8 mouse cellular contexts compared by ENCODE assay signal in the genomic region with DNA sequence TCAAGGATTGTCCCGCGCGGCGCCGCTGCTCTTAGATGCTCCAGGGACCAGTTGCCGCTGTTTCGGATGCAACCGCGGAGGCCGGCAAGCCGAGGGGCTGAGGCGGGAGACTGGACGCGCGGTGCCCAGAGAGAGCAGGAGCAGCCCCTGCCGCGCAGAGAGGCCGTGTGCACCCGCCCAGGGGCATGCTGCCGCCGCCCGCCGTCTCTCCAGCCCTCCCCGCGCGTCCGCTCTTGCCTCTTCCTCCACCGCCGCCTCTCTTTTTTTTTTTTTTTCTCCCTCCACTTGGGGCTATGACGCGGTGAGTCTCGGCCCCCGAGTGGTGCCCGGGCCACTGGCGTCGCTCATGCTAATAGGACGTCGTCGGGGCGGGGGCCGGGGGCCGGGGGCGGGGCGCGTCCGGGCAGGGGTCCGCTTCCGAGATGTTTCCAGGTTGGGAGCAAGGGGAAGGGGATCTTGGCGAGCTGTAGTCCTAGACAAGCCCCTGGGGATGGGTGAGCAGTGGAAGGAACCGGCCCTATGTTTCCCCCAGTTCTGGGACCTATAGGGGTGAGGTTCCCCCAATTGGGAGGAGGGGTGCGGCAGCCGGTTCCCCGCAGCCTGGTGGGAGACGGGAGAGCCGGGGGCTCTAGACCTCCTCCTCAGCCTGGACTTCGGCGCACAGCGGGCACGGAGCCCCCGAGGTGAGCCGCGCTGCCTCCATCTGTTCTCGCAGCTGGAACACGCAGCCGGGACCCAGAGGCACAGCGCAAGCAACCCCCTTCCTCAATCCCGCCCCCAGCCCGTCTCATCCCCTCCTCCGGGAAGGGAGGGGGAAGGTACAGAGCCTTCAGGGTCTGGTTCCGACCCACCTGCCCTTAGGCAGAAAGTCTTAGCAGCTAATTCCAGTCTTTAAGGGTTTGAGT. TPM values are rescaled to one million over a fixed set of nuclear protein-coding genes. Genes with fewer than 3 reads are reported as not detected.
A peak's percentile ranks its signal among the peaks of the same experiment; 100 is the strongest.
DNase-seq lines count a peak whose midpoint lies in the region; ATAC-seq lines count a peak whose summit lies in the region.

Slc18a3 (minus strand) TSS at position 250 of the 905 bp plus-strand sequence.

- intact Hi-C loops in gastrocnemius, postnatal 36 days (cut with DNase I): loop anchor here (5.0 kb wide), 1 partner anchor 143 kb away; the partner anchor contains the start of gene Ogdhl

- peak within 1 kb of the TSS; percentile 60 for H3K4me2 ChIP-seq in kidney, embryonic 15.5 days
- peak within 1 kb of the TSS; percentile 69 for H3K4me2 ChIP-seq in midbrain, embryonic 16.5 days (ENCODE audit: low read length)

- no peak within 1 kb of the TSS for H3K27ac ChIP-seq in kidney, embryonic 15.5 days
- H3K27ac ChIP-seq in hindbrain, embryonic 10.5 days: peak within 1 kb of the TSS; percentile 56; the same call in 1 of the 2 replicates
- no peak within 1 kb of the TSS for H3K27ac ChIP-seq in midbrain, embryonic 16.5 days (ENCODE audit: low read length)

- peaks cover 34% of the 10 kb centered on the region for H3K4me1 ChIP-seq in kidney, embryonic 15.5 days
- H3K4me1 ChIP-seq in hindbrain, embryonic 10.5 days (replicated peaks): peaks cover 34% of the 10 kb centered on the region
- H3K4me1 ChIP-seq in midbrain, embryonic 16.5 days (ENCODE audit: control insufficient read depth, insufficient read depth, low read length): peaks cover 21% of the 10 kb centered on the region

- peak within 1 kb of the TSS; percentile 39 for H3K4me3 ChIP-seq in kidney, embryonic 15.5 days (replicated peaks)
- H3K4me3 ChIP-seq in hindbrain, embryonic 10.5 days: peak within 1 kb of the TSS; percentile 51
- H3K4me3 ChIP-seq in midbrain, embryonic 16.5 days (ENCODE audit: low read depth, low read length): peak within 1 kb of the TSS; percentile 43

- H3K27me3 ChIP-seq in kidney, embryonic 15.5 days: peaks cover 83% of the 10 kb centered on the region
- H3K27me3 ChIP-seq in hindbrain, embryonic 10.5 days (ENCODE audit: insufficient read depth, poor library complexity, severe bottlenecking): peaks cover 90% of the 10 kb centered on the region
- peaks cover 79% of the 10 kb centered on the region for H3K27me3 ChIP-seq in midbrain, embryonic 16.5 days (ENCODE audit: control insufficient read depth, insufficient read depth, low read depth, low read length)

- no peak for ATAC-seq in kidney, embryonic 15.5 days (replicated peaks; ENCODE audit: low FRiP score)
- no peak; the same call in 1 of the 2 replicates for ATAC-seq in midbrain, embryonic 16.5 days

- H3K9me3 ChIP-seq in kidney, embryonic 15.5 days (replicated peaks): no peaks in the 10 kb centered on the region
- no peaks in the 10 kb centered on the region for H3K9me3 ChIP-seq in hindbrain, embryonic 10.5 days
- H3K9me3 ChIP-seq in midbrain, embryonic 16.5 days (replicated peaks; ENCODE audit: control insufficient read depth, low read length, poor library complexity, severe bottlenecking): no peaks in the 10 kb centered on the region

- under 1% methylated on average over 56 of the region's 70 CpGs for WGBS in kidney, embryonic 15.5 days
- WGBS in hindbrain, embryonic 10.5 days: under 1% methylated on average over 70 of the region's 70 CpGs
- 1% methylated on average over 65 of the region's 70 CpGs for WGBS in midbrain, embryonic 16.5 days

- no peaks in the 10 kb centered on the region for H3K36me3 ChIP-seq in kidney, embryonic 15.5 days
- H3K36me3 ChIP-seq in hindbrain, embryonic 10.5 days: no peaks in the 10 kb centered on the region
- no peaks in the 10 kb centered on the region for H3K36me3 ChIP-seq in midbrain, embryonic 16.5 days (ENCODE audit: control insufficient read depth, insufficient read depth, low read length)

- H3K9ac ChIP-seq in kidney, embryonic 15.5 days: no peak within 1 kb of the TSS
- H3K9ac ChIP-seq in midbrain, embryonic 16.5 days (ENCODE audit: low read depth, low read length): peak within 1 kb of the TSS; percentile 49

- no peak for DNase-seq in kidney, adult 18-20 months
- DNase-seq in embryo, embryonic 10 days (ENCODE audit: low spot score): peak; percentile 32
- DNase-seq in hindbrain, embryonic 10.5 days (ENCODE audit: low spot score): peak; percentile 44
- no peak for DNase-seq in yolk sac, embryonic 10.5 days (ENCODE audit: low spot score)
- DNase-seq in gastrocnemius, postnatal 36 days: no peak
- DNase-seq in testis, postnatal 14 days (ENCODE audit: low spot score): no peak

RNA-seq across cellular contexts. Expression of gene Slc18a3, which starts in this region (rescaled TPM):
- 0.36 TPM in 2 replicates for polyA plus RNA-seq in kidney, embryonic 15.5 days (2015; fragmentation: Nextera tagmentation; extraction: Ambion mirVana)
- 2.8 and 12.0 TPM in 2 replicates for polyA plus RNA-seq in hindbrain, embryonic 10.5 days (2016; fragmentation: Nextera tagmentation; extraction: Ambion mirVana)
- 2.7 and 3.6 TPM in 2 replicates for polyA plus RNA-seq in midbrain, embryonic 16.5 days (2015; fragmentation: Nextera tagmentation; extraction: Ambion mirVana)
- total RNA-seq in gastrocnemius, postnatal 36 days (2021): not detected

Comparison
In these comparisons a context has a peak if more than half of its experiments do, and no peak if none do; other contexts are left out.
1. DNase-seq: peak in embryo, embryonic 10 days (single experiment) and hindbrain, embryonic 10.5 days (single experiment); none in kidney, adult 18-20 months (single experiment), yolk sac, embryonic 10.5 days (single experiment), gastrocnemius, postnatal 36 days (0 of 2) and testis, postnatal 14 days (single experiment).
2. Peak in every context shown above with its lines, with median percentiles within 50 percentile points of each other: H3K4me3 ChIP-seq.